Mouse (Mus musculus) CD4-positive, CD25-positive, alpha-beta regulatory T cell, adult 2 months (primary cell): ENCODE measurements around the gene Sec14l2.

Source experiments
- DNase-seq: peaks from one replicate; pipeline ENCODE4 v3.0.0-alpha.2; 2012; ENCODE audit warnings: low read depth, low spot score

Sec14l2 gene

DNA sequence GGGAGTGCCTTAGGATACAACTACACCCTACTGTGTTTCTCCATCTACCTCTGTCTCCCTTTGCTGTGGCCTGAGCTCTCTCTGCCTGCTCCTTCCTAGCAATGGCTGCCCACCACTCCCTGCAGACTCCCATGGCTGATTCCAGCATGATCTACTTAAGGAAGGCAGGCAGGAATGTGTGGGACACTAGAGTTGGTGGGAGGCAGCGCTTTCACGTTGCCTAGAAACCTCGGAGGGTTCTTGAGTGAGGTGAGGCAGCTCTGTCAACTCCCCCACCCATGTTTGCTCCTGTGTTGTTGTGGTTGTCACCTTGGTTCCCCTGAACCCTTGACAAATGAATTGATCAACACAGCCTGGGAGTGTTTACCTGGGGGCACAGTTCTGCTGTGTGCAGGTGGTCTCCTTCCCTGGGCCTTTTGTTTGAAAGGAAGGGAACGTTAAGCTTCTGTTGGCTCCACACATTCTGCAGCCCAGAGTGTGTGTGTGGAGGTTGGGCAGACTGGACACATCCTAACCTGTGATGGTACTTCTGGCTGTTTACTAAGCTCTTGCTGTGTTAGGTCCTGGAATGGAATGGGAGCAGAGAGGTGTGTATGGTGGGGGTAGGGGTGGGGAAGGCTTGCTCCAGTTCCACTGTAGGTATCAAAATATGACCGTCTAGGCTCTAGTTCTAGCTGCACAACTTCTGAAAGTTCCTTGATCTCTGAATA lies 62.2 kb downstream of the Sec14l2 start:
- DNase-seq: no peak

DNA sequence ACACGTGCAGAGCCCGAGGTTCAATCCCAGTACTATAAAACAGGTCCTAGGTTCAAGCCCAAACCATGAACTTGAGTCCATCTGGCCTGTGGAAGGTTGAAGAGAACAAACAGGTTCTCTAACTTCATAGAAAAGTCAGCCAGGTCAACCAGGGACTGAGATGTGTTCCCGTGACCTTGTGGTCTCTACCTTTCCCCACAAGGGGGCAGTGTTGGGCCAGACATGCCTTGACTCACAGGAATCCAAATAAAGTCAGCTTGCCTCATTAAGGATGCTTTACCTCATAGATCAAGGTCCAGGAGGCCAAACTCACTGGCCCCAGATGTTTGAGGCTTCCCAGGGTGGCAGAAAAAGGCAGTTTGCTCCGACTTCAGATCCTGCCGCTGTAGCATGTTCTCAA lies 69.6 kb downstream of the Sec14l2 start:
- peak; percentile 81 for DNase-seq

DNA sequence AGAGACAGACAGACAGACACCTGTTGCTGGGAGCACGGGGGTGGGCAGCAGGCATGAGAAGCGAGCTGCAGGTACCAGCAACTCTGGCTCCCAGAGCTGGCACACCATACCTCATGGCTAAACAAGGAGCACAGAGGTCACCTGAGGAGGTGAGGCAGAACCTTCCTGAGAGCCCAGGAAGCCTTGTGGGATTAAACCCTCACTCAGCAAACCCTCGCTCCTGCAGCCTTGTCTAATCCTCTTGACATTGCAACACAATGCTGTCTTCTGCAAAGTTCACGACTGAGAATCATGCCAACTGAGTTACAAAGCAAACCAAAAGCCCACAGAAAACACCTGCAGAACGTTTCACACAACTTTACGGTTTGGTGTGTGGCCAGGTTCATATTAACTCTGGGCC lies 74.8 kb downstream of the Sec14l2 start:
- DNase-seq: no peak

DNA sequence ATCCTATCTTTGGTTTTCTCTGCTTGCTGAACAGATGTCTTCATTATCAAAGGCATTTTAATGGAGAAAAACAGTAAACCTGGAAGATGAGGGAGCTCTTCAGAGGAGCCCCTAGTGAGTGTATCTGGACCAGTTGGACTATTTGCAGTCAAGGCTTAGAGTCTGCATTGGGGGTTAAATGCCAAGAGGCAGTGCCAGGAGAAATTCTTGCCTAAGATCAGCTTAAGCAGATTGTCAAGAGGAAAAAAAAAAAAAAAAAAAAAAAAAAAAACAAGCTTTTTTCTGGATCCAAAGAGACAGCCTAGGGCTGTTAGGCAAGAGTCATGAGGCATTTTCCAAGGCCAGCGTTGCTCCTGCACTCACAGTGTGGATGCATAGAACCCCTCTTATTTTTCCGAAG lies 75.4 kb downstream of the Sec14l2 start:
- DNase-seq: no peak
